Mouse (Mus musculus) erythroblast, embryonic 14.5 days (primary cell): ENCODE data around the gene Zfp384.
"Not testable (repeated sequence)": the region's sequence is repeated elsewhere in the genome, so short reads cannot be mapped to it uniquely, and the experiment has no call there.

Experiments
- GATA1 ChIP-seq: IDR thresholded peaks from 2 replicates; pipeline ENCODE4 v1.6.1; 2012; ENCODE audit warnings: low read length, inconsistent platforms, mixed read lengths
- TAL1 ChIP-seq: IDR thresholded peaks from 3 replicates; pipeline ENCODE4 v1.6.1; 2012; ENCODE audit warnings: low read length, inconsistent platforms, mixed read lengths

DNA sequence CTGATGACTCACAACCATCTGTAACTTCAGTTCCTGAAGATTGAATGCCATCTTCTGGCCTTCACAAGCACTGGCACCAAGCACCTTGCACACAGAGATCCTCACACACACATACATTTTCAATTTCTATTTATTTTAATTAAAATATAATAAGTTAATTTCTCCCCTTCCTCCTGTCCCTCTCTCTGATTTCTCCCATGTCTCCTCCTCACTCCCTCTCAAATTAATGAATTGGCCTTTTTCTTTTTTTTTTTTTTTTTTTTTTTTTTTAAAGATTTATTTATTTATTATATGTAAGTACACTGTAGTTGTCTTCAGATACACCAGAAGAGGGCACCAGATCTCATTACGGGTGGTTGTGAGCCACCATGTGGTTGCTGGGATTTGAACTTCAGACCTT lies 56.3 kb downstream of the Zfp384 start:
- not testable (repeated sequence) for TF ChIP-seq GATA1, TAL1
